Mouse (Mus musculus) retina, adult 2 months (tissue): ENCODE data around the gene Psmg1.

Experiments
- DNase-seq: peaks from one replicate; pipeline ENCODE4 v3.0.0-alpha.2; 2012; ENCODE audit warnings: low read depth, low spot score

Psmg1 gene

DNA sequence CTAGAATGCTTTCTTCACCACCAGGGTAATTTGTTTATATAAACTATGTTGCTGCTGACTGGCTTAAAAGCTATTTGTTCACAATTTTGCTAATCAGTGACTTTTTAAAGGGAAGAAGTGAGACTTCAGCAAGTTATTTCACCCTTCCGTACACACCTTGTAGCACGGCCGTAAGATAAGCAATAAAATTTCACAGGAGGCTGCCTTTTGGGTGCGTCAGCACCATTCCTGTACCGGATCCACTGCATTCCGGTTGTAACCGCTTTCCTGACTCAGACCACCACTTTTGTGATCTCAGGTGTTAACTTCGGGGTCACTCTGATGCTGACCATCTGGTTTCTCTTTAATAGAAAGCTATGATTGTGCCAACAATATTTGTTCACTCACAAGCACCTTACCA is 32.7 kb downstream of the Psmg1 start:
- DNase-seq, result no peak

DNA sequence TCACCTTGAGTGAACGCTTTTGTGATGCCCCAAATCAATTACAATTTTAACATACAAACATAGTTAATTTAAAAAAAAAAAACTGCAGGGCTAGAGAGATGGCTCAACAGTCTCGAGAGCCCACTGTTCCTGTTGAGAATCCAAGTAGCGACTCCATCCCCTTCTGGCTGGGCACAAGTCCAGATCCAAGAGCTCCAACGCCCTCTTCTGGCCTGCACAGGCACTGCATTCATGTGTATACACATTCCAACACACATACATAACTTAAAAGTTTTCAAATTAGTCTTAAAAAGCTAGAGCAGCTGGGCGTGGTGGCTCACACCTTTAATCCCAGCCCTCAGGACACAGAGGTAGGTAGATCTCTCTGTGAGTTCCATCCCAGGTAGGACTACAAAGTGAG is 34.1 kb downstream of the Psmg1 start:
- DNase-seq, result no peak

DNA sequence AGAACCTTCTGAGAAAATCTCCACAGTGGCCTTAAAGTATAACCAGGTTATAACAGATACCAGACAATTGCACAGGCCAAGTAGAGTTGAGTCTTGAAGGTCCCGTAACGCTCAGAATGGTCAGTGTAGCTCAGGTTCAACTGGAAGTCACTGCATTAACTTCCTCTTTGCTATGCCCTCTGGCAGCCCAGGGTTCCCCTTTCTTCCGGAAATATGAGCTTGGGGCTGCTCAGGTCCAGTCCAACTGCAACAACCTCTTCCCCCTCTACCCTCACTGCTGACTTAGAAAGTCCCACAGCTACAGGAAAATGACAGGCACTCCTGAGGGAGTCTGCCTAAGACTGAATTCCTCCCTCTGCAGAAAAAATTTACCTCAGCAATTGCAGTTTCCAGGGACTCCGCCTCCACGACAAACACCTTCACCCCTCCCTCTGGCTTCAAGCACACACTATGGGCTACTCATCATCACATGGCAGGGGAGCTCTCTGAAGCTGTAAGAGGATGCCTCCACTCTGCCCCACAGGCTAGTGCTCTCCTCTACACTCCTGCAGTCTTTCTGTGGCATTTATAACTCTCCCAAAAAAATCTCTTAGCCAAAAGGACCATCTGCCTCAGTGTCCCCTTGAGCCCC is 34.9 kb downstream of the Psmg1 start:
- DNase-seq, result no peak

DNA sequence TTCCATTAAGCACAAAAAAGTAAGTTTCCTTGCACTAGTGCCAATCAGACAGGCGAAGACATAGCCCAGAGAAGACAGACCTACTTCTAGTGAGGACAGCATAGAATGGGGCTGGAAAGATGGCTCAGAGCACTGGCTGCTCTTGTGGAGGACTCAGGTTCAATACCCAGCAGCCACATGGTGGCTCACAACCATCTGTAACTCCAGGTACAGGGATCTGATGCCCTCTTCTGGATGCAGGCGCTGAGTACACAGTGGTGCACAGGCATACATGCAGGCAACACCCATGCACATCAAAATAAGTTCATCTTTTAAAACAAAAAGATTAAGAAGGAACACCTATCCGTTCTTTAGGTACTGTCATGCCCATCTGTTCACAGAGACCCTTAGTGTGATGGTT is 36.4 kb downstream of the Psmg1 start:
- DNase-seq, result no peak

DNA sequence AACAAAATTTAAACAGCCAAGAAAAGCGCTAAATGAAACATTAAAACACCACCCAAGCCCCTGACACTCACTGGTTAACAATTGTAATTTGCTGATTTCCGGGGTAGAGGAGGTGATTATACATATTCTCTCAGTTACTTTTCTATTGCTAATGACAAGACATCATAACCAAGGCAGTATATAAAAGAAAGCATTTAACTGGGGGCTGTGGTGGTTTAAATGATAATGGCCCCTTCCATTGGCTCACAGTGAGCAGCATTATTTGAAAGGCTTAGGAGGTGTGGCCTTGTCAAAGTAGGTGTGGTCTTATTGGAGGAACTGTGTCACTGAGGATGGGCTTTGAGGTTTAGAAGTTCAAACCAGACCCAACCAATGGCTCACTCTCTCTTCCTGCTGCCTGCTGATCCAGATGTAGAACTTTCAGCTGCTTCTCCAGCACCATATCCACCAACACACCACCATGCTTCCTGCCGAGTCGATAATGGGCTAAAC is 37.6 kb downstream of the Psmg1 start:
- DNase-seq, result no peak

DNA sequence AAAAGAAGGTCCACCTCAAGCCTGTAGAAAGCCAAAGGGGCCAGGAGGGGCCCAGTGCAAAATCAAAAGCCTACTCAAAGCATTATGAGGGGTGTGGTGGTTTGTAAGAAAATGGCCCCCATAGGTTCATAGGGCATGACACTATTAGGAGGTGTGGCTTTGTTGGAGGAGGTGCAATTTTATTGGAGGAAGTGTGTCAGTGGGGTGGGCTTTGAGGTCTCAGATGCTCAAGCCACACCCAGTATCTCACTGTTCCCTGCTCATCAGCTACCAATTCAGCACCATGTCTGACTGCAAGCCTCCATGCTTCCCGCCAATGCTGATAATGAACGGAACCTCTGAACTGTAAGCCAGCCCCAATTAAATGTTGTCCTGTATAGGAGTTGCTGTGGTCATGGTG is 39.3 kb downstream of the Psmg1 start:
- no peak for DNase-seq

DNA sequence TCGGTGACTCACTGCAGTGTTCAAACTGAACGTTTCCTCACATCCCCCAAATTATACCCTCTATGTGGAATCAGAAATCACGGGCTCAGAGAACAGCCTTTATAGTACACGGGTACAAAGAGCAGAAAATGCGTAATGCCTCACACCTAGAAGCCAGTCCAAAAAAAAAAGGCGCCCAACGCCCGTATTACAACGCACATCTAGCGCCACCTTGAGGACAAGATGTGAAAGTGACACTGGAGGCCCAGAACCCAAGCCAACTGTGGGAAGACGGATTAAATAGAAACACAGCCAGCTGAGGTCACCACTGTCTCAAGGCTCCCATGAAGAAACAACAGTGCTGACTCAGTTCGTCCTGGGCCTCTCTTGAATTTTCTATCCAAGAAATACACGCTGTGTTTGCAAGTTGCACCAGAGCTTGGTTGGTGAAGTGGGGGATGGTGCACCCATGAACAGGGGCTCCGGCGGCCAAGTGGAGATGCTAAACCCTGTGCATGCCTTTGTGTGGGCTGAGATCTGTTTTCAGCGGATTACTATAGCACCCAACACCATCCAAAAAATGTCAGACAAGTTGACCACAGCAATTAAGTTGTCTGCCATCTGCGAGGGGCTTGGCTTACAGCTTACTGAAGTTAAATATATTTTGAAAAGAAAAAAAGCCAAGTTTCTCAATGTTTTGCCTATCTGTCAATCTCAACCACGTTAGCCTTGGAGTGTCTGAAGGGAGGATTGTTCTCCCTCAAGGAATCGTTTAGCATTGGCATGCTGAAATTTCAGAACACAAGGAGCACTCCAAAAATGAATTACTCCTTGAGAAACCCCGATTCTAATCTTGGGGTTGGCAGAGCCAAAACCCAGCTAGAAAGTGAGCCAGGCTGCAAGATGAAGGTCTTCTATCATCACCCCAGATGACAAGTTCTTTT is 45.1 kb downstream of the Psmg1 start:
- DNase-seq, result peak; percentile 45

DNA sequence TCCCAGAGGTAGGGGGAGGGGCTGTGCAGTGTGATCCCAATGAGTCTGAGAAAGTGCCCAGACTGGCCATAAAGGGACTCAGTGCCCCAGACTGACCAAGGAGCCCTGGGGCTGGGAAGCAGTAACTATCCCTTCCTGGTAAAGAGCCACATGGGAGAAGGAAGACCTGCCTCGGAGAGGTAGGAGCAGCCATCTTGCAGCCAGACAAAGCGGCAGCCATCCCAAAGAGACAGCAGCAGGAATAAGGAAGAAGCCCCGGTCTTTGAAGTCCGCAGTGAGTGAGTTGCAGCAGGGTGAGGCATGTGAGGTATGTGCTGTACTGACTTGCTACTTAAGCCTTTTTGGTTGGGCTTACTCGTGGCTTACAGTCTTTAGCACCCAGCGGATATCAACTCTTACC is 47.6 kb downstream of the Psmg1 start:
- no peak for DNase-seq

DNA sequence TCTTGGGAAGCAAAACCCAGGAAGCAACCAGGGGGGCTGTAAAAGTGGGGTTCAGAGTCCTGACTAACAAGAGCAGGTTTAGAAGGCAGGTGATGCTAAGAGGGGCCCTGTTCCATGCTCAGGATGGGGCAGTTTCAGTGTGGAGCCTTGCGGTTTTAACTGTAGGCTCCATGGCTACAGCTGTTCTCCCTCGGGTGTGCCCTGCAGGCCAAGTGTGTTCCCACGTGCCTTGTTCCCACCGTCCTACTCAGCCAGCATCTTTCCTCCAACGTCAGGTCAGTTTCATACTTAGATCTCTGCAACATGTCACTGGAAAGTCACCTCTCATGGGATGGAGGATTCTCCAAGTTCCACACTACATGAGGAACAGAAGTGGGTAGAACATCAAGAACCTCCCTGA is 49.2 kb downstream of the Psmg1 start:
- no peak for DNase-seq

DNA sequence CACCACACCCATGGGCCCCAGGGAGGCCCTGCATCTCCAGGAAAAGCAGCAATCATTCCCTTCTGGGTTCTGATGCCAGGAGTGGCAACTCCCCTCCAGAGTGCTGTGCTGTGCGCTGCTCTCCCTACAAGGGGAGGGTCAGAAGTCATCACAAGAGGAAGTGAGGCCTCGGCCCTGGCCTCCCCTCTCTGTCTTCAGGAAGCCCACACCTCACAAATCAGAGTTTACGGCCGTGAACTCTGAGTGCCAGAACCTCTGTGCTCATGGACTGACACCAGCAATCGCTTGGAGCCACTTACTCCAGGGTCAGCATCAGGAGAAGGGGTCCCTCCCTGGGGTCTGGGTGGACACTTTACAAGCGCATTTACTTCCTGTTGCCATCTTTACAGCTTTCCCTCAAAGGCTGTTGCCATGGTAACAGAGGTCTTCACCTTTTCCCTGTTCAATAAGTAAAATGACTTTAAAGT is 55.2 kb downstream of the Psmg1 start:
- no peak for DNase-seq

DNA sequence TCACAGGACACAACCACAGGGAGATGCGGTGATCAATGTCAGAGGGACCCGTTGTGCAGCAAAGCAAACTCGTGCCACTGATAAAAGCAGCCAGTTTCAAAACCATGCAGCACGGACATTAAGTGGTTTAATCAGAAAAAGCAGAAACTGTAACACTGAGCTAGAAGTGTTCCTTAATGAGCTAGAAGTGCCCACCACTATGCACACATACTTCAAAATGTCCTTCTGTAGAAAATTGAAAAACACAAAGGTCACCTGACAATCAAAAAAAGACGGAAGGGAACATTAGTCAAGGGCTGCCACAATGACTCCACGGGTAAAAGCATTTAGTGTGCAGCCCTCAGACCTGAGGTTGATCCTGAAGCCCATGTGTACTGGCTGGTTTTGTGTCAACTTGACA is 57.9 kb downstream of the Psmg1 start:
- no peak for DNase-seq

DNA sequence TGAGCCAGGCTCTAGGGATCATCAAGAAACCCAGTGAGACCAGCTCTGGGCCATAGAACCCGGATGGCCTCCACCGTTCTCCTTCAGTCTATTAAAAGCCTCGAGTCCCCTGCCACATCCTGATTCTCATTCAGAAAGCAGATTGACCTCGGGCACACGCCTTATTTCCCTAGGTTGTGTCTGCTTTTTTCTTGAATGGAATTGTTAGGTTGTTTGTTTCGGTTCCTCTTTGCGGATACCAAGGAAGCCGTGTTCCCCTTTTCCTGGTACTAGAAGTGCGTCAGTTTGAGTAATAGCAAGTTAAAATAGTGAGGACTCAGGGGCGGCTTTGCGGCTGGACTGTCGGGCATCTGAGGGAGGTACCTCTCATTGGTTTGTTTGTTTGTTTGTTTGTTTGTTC is 59.3 kb downstream of the Psmg1 start:
- DNase-seq, result no peak
